Mouse (Mus musculus): ENCODE results near the gene Fndc8.
"Not testable (repeated sequence)": the region's sequence is repeated elsewhere in the genome, so short reads cannot be mapped to it uniquely, and the experiment has no call there.

Fndc8 gene

DNA sequence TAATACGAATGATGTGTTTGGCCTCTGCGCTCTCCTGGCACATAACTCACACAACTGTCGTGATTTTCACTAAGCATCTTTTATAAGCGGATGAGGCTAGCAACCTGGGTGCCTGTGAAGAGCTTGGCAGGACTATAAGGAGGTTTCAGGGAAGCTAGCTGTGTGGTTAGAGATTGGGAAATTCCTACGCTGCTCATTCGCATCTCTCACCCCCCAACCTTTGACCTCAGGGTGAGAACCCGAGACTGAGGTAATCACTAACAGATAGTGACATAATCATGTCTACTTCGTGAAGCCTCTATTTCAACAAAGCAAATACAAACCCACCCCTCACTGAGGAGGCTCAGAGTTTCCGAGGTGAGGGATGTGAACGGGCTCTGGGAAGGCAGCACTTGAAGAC lies 28.8 kb downstream of the Fndc8 start:
- no peak for DNase-seq

DNA sequence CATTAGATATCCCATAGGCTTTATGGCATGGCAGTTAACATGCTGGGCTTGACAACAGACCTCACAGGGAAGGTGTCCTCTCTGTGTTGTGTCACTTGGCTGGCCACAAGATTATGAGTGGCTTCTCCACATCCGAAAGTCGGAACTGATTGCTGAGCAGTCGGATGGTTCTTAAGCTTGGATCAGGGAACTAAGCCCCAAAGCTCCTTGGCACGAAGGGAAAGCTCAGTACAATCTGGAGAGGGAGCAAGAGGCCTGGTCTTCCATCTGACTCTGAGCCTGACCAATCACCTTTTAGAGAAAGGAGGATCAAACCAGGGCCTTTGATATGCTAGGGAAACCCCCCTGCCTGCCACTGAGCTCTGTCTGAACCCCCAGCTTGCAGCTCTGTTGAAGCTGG lies 29.8 kb downstream of the Fndc8 start:
- DNase-seq: no peak

DNA sequence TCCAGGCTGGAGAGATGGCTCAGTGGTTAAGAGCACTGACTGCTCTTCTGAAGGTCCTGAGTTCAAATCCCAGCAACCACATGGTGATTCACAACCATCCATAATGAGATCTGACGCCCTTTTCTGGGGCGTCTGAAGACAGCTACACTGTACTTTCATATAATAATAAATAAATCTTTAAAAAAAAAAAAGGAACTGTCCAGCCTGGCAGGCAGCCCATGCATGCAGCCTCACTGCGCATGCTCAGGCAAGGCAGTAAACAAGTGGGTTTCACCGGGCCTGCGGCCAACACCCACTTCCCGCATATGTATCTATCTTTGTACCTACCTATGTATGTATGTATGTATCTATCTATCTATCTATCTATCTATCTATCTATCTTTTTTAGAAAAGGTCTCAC lies 32.0 kb downstream of the Fndc8 start:
- not testable (repeated sequence) for DNase-seq

DNA sequence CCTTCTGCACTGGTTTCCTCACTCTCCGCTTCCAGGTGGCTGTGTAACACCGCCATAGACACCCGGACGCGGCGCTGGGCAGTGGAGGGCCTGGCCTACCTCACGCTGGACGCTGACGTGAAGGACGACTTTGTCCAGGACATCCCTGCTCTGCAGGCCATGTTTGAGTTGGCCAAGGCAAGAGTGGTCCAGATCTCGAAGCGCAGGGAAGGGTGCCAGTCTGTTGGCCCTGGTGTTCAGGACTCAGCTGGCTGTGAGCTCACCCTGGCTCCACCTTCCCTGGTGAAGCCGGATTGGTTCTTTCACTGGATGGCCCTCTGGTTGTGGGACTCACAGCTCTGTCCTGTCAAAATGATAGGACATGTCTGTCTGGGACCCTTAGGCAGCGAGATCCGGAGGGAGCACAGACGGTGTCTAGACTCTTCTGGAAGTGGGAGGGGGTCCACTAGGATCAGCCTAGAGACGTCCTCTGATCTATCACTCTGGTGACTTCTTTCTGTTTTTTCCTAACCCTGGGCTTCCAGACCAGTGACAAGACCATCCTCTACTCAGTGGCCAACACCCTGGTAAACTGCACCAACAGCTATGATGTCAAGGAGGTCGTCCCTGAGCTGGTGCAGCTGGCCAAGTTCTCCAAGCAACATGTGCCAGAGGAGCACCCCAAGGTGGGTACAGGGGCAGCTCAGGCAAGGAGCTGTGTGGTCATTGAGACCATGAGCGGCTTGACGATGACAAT lies 37.1 kb downstream of the Fndc8 start:
- no peak for DNase-seq

DNA sequence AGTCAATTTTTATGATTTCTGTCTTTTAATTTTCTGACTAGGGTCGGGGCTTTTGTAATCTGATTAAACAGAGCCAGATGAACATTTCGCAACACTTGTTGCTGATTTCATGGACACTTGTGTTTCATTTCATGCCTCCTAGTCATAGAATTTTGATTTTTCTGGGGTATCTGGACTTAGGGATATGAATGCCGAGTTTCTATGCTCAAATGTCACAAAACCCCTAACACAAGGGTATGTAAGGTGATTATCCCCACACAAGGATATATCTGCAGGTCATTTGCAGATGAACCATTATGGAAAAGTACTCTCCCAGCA lies 37.7 kb downstream of the Fndc8 start:
- no peak for DNase-seq

DNA sequence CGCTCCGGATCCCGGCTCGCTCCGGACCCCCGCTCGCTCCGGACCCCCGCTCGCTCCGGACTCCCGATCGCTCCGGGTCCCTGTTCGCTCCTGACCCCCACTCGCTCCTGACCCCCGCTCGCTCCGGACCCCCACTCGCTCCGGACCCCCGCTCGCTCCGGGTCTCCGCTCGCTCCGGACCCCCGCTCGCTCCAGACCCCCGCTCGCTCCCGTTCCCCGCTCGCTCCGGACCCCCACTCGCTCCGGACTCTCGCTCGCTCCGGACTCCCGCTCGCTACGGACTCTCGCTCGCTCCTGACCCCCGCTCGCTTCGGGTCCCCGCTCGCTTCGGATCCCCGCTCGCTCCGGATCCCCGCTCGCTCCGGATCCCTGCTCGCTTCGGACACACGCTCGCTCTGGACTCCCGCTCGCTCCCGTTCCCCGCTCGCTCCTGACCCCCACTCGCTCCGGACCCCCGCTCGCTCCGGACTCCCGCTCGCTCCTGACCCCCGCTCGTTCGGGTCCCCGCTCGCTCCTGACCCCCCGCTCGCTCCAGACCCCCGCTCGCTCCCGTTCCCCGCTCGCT lies 38.5 kb downstream of the Fndc8 start:
- peak; percentile 43 for DNase-seq

DNA sequence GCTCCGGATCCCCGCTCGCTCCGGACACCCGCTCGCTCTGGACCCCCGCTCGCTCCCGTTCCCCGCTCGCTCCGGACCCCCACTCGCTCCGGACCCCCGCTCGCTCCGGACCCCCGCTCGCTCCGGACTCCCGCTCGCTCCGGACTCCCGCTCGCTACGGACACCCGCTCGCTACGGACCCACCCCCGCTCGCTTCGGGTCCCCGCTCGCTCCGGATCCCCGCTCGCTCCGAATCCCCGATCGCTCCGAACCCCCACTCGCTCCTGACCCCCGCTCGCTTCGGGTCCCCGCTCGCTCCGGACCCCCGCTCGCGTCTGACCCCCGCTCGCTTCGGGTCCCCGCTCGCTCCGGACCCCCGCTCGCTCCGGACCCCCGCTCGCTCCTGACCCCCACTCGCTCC lies 39.2 kb downstream of the Fndc8 start:
- DNase-seq: not testable (repeated sequence)

DNA sequence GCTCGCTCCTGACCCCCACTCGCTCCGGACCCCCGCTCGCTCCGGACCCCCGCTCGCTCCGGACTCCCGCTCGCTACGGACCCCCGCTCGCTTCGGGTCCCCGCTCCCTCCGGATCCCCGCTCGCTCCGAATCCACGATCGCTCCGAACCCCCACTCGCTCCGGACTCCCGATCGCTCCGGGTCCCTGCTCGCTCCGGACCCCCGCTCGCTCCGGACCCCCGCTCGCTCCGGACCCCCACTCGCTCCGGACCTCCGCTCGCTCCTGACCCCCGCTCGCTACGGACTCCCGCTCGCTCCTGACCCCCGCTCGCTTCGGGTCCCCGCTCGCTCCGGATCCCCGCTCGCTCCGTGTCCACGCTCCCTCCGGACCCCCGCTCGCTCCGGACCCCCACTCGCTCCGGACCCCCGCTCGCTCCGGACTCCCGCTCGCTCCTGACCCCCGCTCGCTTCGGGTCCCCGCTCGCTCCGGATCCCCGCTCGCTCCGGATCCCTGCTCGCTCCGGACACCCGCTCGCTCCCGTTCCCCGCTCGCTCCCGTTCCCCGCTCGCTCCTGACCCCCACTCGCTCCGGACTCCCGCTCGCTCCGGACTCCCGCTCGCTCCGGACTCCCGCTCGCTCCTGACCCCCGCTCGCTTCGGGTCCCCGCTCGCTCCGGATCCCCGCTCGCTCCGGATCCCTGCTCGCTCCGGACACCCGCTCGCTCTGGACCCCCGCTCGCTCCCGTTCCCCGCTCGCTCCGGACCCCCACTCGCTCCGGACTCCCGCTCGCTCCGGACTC lies 39.9 kb downstream of the Fndc8 start:
- peak; percentile 45 for DNase-seq

DNA sequence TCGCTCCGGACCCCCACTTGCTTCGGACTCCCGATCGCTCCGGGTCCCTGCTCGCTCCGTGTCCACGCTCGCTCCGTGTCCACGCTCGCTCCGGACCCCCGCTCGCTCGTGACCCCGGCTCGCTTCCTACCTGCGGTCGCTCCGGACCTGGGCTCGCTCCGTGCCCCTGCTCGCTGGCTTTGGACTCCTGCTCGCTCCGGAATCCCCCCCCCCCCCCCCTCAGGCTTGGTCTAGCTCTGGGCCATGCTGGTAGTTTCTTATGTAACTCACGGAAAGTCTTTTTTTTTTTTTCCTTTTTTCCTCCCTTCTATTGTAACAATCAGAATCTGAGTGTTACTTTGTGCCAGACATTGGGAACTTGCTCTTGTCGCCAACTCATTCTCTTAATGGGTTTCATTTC lies 41.3 kb downstream of the Fndc8 start:
- no peak for DNase-seq

DNA sequence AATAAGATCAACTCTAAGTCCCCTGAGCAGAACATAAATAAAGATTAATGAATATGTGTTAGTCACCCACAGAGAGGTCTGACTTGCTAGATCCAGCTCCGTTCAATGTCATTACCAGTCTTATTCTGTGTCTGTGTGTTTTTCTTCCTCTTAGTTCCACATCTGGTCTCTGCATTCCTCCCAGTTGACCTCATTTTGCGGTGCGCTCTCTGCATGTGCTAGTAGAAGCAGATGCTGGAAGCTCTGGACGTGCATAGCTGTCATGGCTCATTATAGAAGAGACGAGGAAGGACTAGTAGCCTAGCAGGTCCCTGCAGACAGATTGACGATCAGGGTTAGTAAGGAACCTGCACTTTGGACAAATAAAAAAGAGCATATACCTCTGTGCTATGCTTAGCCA lies 51.4 kb downstream of the Fndc8 start:
- no peak for DNase-seq

DNA sequence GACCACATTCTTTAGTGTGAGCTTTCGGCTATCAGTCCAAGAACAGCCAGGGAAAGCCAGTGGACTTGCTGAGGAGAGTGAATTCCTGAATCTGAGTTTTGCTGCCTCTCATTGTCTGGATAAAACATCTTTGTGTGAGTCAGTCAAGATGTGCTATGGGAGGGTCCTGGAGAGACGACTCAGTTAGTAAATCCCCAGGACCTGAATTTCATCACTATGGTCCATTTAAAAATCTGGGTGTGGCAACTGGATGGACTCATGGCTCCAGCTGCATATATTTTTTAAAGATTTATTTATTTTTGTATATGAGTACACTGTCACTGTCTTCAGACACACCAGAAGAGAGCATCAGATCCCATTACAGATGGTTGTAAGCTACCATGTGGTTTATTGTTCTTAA lies 53.7 kb downstream of the Fndc8 start:
- DNase-seq: no peak

DNA sequence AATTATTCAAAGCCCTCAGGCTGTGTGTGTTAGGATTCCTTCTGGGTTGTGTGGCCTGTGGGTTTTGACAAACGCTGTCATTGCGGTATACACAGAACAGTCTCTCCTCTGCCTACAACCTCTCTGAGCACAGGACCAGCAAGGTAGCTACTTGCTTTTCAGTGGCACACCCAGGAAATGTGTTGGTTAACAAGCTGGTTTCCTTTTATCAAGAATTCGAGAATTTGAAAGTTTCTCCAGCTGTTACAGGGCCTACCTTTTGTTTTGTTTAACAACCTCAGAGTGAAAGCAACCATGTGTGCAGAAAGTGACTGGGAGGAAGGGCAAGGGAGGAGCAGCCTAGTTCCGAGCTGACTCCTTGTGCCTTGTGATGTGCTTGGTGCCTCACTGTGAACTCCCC lies 55.5 kb downstream of the Fndc8 start:
- no peak for DNase-seq

DNA sequence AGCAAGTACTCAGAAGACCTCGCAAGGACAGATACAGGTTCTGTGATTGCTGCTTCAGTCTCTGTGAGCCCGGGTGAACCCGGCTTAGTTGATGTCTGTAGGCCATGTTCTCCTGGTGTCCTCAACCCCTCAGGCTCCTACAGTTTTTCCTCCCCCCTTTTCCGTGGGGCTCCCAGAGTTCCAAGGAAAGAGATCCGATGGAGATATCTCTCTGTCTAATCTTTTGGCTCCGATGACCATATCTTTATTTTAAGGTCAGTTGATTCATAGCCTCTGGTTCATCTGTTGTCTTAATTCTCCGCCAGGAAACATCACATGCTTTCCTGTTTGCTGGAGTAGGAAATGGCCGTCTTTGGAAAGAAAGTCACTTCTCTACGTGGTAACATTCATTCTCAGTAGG lies 57.1 kb downstream of the Fndc8 start:
- peak; percentile 44 for DNase-seq
